Mouse (Mus musculus) urinary bladder, postnatal 14 days (tissue): ENCODE data around the gene Gm49321.

Source experiments
- DNase-seq: peaks from one replicate; pipeline ENCODE4 v3.0.0; 2021; ENCODE audit warnings: low spot score

Gene Gm49321

GRCm38 (mm10) chr12:73937353-73937752 is at the start of gene Gm49321:
Gene Gm49321, plus strand, starts transcription at chr12:73937653.
- no peak for DNase-seq

GRCm38 (mm10) chr12:73888003-73888783 is 49.3 kb upstream of the Gm49321 start:
- DNase-seq, result peak; percentile 35

- no peak for DNase-seq
Measured at GRCm38 (mm10) chr12:73889571-73889970, 47.9 kb upstream of the Gm49321 start.

- no peak for DNase-seq
Measured at GRCm38 (mm10) chr12:73890086-73890485, 47.4 kb upstream of the Gm49321 start.

- DNase-seq, result no peak
Measured at GRCm38 (mm10) chr12:73892616-73893015, 44.8 kb upstream of the Gm49321 start.

GRCm38 (mm10) chr12:73894838-73895237 is 42.6 kb upstream of the Gm49321 start:
- no peak for DNase-seq

- DNase-seq, result no peak
Measured at GRCm38 (mm10) chr12:73895674-73896073, 41.8 kb upstream of the Gm49321 start.

GRCm38 (mm10) chr12:73896471-73896870 is 41.0 kb upstream of the Gm49321 start:
- no peak for DNase-seq

- no peak for DNase-seq
Measured at GRCm38 (mm10) chr12:73898281-73898680, 39.2 kb upstream of the Gm49321 start.

GRCm38 (mm10) chr12:73904133-73904934 is 33.1 kb upstream of the Gm49321 start:
- DNase-seq, result no peak

GRCm38 (mm10) chr12:73905041-73905440 is 32.4 kb upstream of the Gm49321 start:
- DNase-seq, result no peak

- no peak for DNase-seq
Measured at GRCm38 (mm10) chr12:73905555-73905954, 31.9 kb upstream of the Gm49321 start.

- no peak for DNase-seq
Measured at GRCm38 (mm10) chr12:73907079-73907672, 30.3 kb upstream of the Gm49321 start.

GRCm38 (mm10) chr12:73907673-73908150 is 29.7 kb upstream of the Gm49321 start:
- peak; percentile 97 for DNase-seq

- DNase-seq, result peak; percentile 53
Measured at GRCm38 (mm10) chr12:73908274-73909012, 29.0 kb upstream of the Gm49321 start.

GRCm38 (mm10) chr12:73909013-73909575 is 28.4 kb upstream of the Gm49321 start:
- DNase-seq, result no peak

GRCm38 (mm10) chr12:73918479-73918878 is 19.0 kb upstream of the Gm49321 start:
- no peak for DNase-seq

- DNase-seq, result no peak
Measured at GRCm38 (mm10) chr12:73930266-73930665, 7.2 kb upstream of the Gm49321 start.

- DNase-seq, result peak; percentile 25
Measured at GRCm38 (mm10) chr12:73931274-73931673, 6.2 kb upstream of the Gm49321 start.

GRCm38 (mm10) chr12:73934528-73934927 is 2.9 kb upstream of the Gm49321 start:
- no peak for DNase-seq

GRCm38 (mm10) chr12:73939542-73939941 is 2.1 kb downstream of the Gm49321 start:
- peak; percentile 9 for DNase-seq

- no peak for DNase-seq
Measured at GRCm38 (mm10) chr12:73948415-73948814, 11.0 kb downstream of the Gm49321 start.
